Mouse (Mus musculus): Measurements from ENCODE around the gene Iah1. TPM values are rescaled to one million over a fixed set of nuclear protein-coding genes. Genes with fewer than 3 reads are reported as not detected.

Gene Iah1
- polyA plus RNA-seq, 1 experiment from 2014 or later: 30.2 TPM

- no peak overlapping the region for H3K27ac ChIP-seq (replicated peaks)
- no peak overlapping the region for H3K9ac ChIP-seq
- H3K4me3 ChIP-seq: no peak overlapping the region
- no peaks in the 10 kb centered on the region for H3K9me3 ChIP-seq
- no peak for ATAC-seq (ENCODE audit: low FRiP score, low read depth)
- no peaks in the 10 kb centered on the region for H3K4me1 ChIP-seq (replicated peaks)
- no peak overlapping the region for H3K4me2 ChIP-seq
- WGBS: 83% methylated on average over 9 of the region's 9 CpGs
- peaks cover 33% of the 10 kb centered on the region for H3K36me3 ChIP-seq
- no peaks in the 10 kb centered on the region for H3K27me3 ChIP-seq
These were observed 6.7 kb downstream of the Iah1 start for GRCm38 (mm10) chr12:21322856-21323255.

- Histone ChIP-seq H3K9ac (no peak overlapping the region), H3K9me3 (no peaks in the 10 kb centered on the region), H3K4me1 (replicated peaks) (no peaks in the 10 kb centered on the region), H3K27ac (replicated peaks) (no peak overlapping the region), H3K4me2 (no peak overlapping the region), H3K36me3 (peaks cover 42% of the 10 kb centered on the region), H3K4me3 (no peak overlapping the region), H3K27me3 (no peaks in the 10 kb centered on the region)
- no peak for ATAC-seq (ENCODE audit: low FRiP score, low read depth)
- WGBS: 88% methylated on average over 5 of the region's 5 CpGs
These were observed 7.9 kb downstream of the Iah1 start for GRCm38 (mm10) chr12:21324101-21324500.

- ATAC-seq (ENCODE audit: low FRiP score, low read depth): no peak
- Histone ChIP-seq H3K36me3 (peaks cover 52% of the 10 kb centered on the region), H3K9me3 (no peaks in the 10 kb centered on the region), H3K9ac (no peak overlapping the region), H3K27ac (replicated peaks) (no peak overlapping the region), H3K4me3 (no peak overlapping the region), H3K4me1 (replicated peaks) (no peaks in the 10 kb centered on the region), H3K27me3 (no peaks in the 10 kb centered on the region), H3K4me2 (no peak overlapping the region)
- WGBS: 92% methylated on average over 8 of the region's 8 CpGs
These were observed 9.1 kb downstream of the Iah1 start for GRCm38 (mm10) chr12:21325266-21325665.

GRCm38 (mm10) chr12:21326325-21326724, 10.1 kb downstream of the Iah1 start:
- no peak for ATAC-seq (ENCODE audit: low FRiP score, low read depth)
- Histone ChIP-seq H3K9me3 (no peaks in the 10 kb centered on the region), H3K4me1 (replicated peaks) (no peaks in the 10 kb centered on the region), H3K4me3 (no peak overlapping the region), H3K36me3 (peaks cover 58% of the 10 kb centered on the region), H3K4me2 (no peak overlapping the region), H3K27ac (replicated peaks) (no peak overlapping the region), H3K9ac (no peak overlapping the region), H3K27me3 (no peaks in the 10 kb centered on the region)
- 89% methylated on average over 3 of the region's 3 CpGs for WGBS

- no peaks in the 10 kb centered on the region for H3K9me3 ChIP-seq
- no peaks in the 10 kb centered on the region for H3K27me3 ChIP-seq
- H3K4me3 ChIP-seq: no peak overlapping the region
- no peak overlapping the region for H3K27ac ChIP-seq (replicated peaks)
- H3K4me1 ChIP-seq (replicated peaks): no peaks in the 10 kb centered on the region
- no peak overlapping the region for H3K4me2 ChIP-seq
- no peak for ATAC-seq (ENCODE audit: low FRiP score, low read depth)
- 97% methylated on average over 9 of the region's 9 CpGs for WGBS
- peaks cover 66% of the 10 kb centered on the region for H3K36me3 ChIP-seq
- H3K9ac ChIP-seq: no peak overlapping the region
These were observed 13.6 kb downstream of the Iah1 start for GRCm38 (mm10) chr12:21329661-21330400.

- Histone ChIP-seq H3K4me1 (replicated peaks) (no peaks in the 10 kb centered on the region), H3K36me3 (peaks cover 67% of the 10 kb centered on the region), H3K4me2 (no peak overlapping the region), H3K27me3 (no peaks in the 10 kb centered on the region), H3K9ac (no peak overlapping the region), H3K27ac (replicated peaks) (no peak overlapping the region), H3K9me3 (no peaks in the 10 kb centered on the region), H3K4me3 (no peak overlapping the region)
- ATAC-seq (ENCODE audit: low FRiP score, low read depth): no peak
- WGBS: 91% methylated on average over 10 of the region's 10 CpGs
These were observed 14.9 kb downstream of the Iah1 start for GRCm38 (mm10) chr12:21330961-21331576.

GRCm38 (mm10) chr12:21331711-21332110, 15.5 kb downstream of the Iah1 start:
- 67% methylated on average over 6 of the region's 6 CpGs for WGBS
- Histone ChIP-seq H3K4me3 (no peak overlapping the region), H3K9ac (no peak overlapping the region), H3K4me1 (replicated peaks) (no peaks in the 10 kb centered on the region), H3K36me3 (peaks cover 67% of the 10 kb centered on the region), H3K27ac (replicated peaks) (no peak overlapping the region), H3K27me3 (no peaks in the 10 kb centered on the region), H3K9me3 (no peaks in the 10 kb centered on the region), H3K4me2 (no peak overlapping the region)
- ATAC-seq (ENCODE audit: low FRiP score, low read depth): no peak

- no peaks in the 10 kb centered on the region for H3K27me3 ChIP-seq
- H3K4me3 ChIP-seq: no peak overlapping the region
- no peak overlapping the region for H3K4me2 ChIP-seq
- H3K9me3 ChIP-seq: no peaks in the 10 kb centered on the region
- ATAC-seq (ENCODE audit: low FRiP score, low read depth): no peak
- no peaks in the 10 kb centered on the region for H3K4me1 ChIP-seq (replicated peaks)
- WGBS: 96% methylated on average over 7 of the region's 7 CpGs
- H3K27ac ChIP-seq (replicated peaks): no peak overlapping the region
- H3K36me3 ChIP-seq: peaks cover 55% of the 10 kb centered on the region
- H3K9ac ChIP-seq: no peak overlapping the region
These were observed 16.8 kb downstream of the Iah1 start for GRCm38 (mm10) chr12:21333021-21333420.

- Histone ChIP-seq H3K9me3 (no peaks in the 10 kb centered on the region), H3K4me2 (no peak overlapping the region), H3K27me3 (no peaks in the 10 kb centered on the region), H3K36me3 (peaks cover 50% of the 10 kb centered on the region), H3K4me1 (replicated peaks) (no peaks in the 10 kb centered on the region), H3K4me3 (no peak overlapping the region), H3K27ac (replicated peaks) (no peak overlapping the region), H3K9ac (no peak overlapping the region)
- ATAC-seq (ENCODE audit: low FRiP score, low read depth): no peak
- 96% methylated on average over 5 of the region's 5 CpGs for WGBS
These were observed 17.6 kb downstream of the Iah1 start for GRCm38 (mm10) chr12:21333766-21334165.

- H3K36me3 ChIP-seq: peaks cover 50% of the 10 kb centered on the region
- H3K4me3 ChIP-seq: no peak overlapping the region
- no peaks in the 10 kb centered on the region for H3K9me3 ChIP-seq
- H3K9ac ChIP-seq: no peak overlapping the region
- 93% methylated on average over 7 of the region's 7 CpGs for WGBS
- H3K4me1 ChIP-seq (replicated peaks): no peaks in the 10 kb centered on the region
- H3K27ac ChIP-seq (replicated peaks): no peak overlapping the region
- ATAC-seq (ENCODE audit: low FRiP score, low read depth): no peak
- no peak overlapping the region for H3K4me2 ChIP-seq
- no peaks in the 10 kb centered on the region for H3K27me3 ChIP-seq
These were observed 19.7 kb downstream of the Iah1 start for GRCm38 (mm10) chr12:21335869-21336268.

- Histone ChIP-seq H3K4me1 (replicated peaks) (no peaks in the 10 kb centered on the region), H3K4me2 (no peak overlapping the region), H3K27me3 (no peaks in the 10 kb centered on the region), H3K4me3 (no peak overlapping the region), H3K9me3 (no peaks in the 10 kb centered on the region), H3K9ac (no peak overlapping the region), H3K36me3 (peaks cover 42% of the 10 kb centered on the region), H3K27ac (replicated peaks) (no peak overlapping the region)
- no peak for ATAC-seq (ENCODE audit: low FRiP score, low read depth)
- 97% methylated on average over 5 of the region's 5 CpGs for WGBS
These were observed 21.0 kb downstream of the Iah1 start for GRCm38 (mm10) chr12:21337171-21337570.

GRCm38 (mm10) chr12:21340674-21341073, 24.5 kb downstream of the Iah1 start:
- H3K9ac ChIP-seq: no peak overlapping the region
- H3K27me3 ChIP-seq: no peaks in the 10 kb centered on the region
- H3K4me1 ChIP-seq (replicated peaks): no peaks in the 10 kb centered on the region
- no peak overlapping the region for H3K4me3 ChIP-seq
- no peak for ATAC-seq (ENCODE audit: low FRiP score, low read depth)
- WGBS: 95% methylated on average over 5 of the region's 5 CpGs
- no peaks in the 10 kb centered on the region for H3K9me3 ChIP-seq
- H3K36me3 ChIP-seq: peaks cover 32% of the 10 kb centered on the region
- no peak overlapping the region for H3K4me2 ChIP-seq
- no peak overlapping the region for H3K27ac ChIP-seq (replicated peaks)
